Mouse (Mus musculus) liver, postnatal 0 days (tissue): ENCODE measurements at regions not wholly inside any gene's neighbourhood (a gene's known extent, or its start where the extent isn't known, plus 50 kb on each side); places are given as distances from the start of the nearest gene placed in this dataset.

Experiments
- CTCF ChIP-seq: sonication (generic); IDR thresholded peaks from 2 replicates; pipeline ENCODE4 v1.5.1; 2016; ENCODE audit warnings: antibody characterized with exemption, low read depth
- EP300 ChIP-seq: IDR thresholded peaks from 2 replicates; pipeline ENCODE4 v1.6.1; 2016; ENCODE audit warnings: antibody characterized with exemption, low read depth, mild to moderate bottlenecking

GRCm38 (mm10) chr9:61056731-61057270 is 262.5 kb downstream of the Uaca start:
- no peak for TF ChIP-seq CTCF
- TF ChIP-seq EP300, result no peak
